Mouse (Mus musculus) mesoderm, embryonic 11.5 days (tissue): Measurements from ENCODE around the gene Ikbke.
A peak's percentile ranks its signal among the peaks of the same experiment; 100 is the strongest.
"Not testable (repeated sequence)": the region's sequence is repeated elsewhere in the genome, so short reads cannot be mapped to it uniquely, and the experiment has no call there.

Experiments
- DNase-seq: peaks from one replicate; pipeline ENCODE4 v3.0.0-alpha.2; 2012; ENCODE audit warnings: low read depth, low spot score

The Ikbke gene

GRCm38 (mm10) chr1:131281731-131282130 lies 2.3 kb upstream of the Ikbke start:
- DNase-seq, result no peak

- DNase-seq, result no peak
Observed at GRCm38 (mm10) chr1:131280280-131280679, 874 bp upstream of the Ikbke start.

- no peak for DNase-seq
Observed at GRCm38 (mm10) chr1:131278606-131279455, 575 bp downstream of the Ikbke start.

GRCm38 (mm10) chr1:131276831-131277230 lies 2.6 kb downstream of the Ikbke start:
- no peak for DNase-seq

- no peak for DNase-seq
Observed at GRCm38 (mm10) chr1:131275577-131275976, 3.8 kb downstream of the Ikbke start.

- no peak for DNase-seq
Observed at GRCm38 (mm10) chr1:131274725-131275539, 4.5 kb downstream of the Ikbke start.

GRCm38 (mm10) chr1:131269797-131270578 lies 9.4 kb downstream of the Ikbke start:
- DNase-seq, result peak; percentile 88

- no peak for DNase-seq
Observed at GRCm38 (mm10) chr1:131268776-131269175, 10.6 kb downstream of the Ikbke start.

- no peak for DNase-seq
Observed at GRCm38 (mm10) chr1:131263905-131264304, 15.5 kb downstream of the Ikbke start.

GRCm38 (mm10) chr1:131260309-131260656 lies 19.1 kb downstream of the Ikbke start:
- DNase-seq, result peak; percentile 84

- DNase-seq, result no peak
Observed at GRCm38 (mm10) chr1:131259632-131260308, 19.6 kb downstream of the Ikbke start.

GRCm38 (mm10) chr1:131257288-131257687 lies 22.1 kb downstream of the Ikbke start:
- DNase-seq, result no peak

GRCm38 (mm10) chr1:131252516-131253250 lies 26.7 kb downstream of the Ikbke start:
- DNase-seq, result not testable (repeated sequence)

GRCm38 (mm10) chr1:131246433-131247395 lies 32.7 kb downstream of the Ikbke start:
- peak; percentile 53 for DNase-seq

- DNase-seq, result peak; percentile 45
Observed at GRCm38 (mm10) chr1:131245926-131246325, 33.5 kb downstream of the Ikbke start.

- peak; percentile 20 for DNase-seq
Observed at GRCm38 (mm10) chr1:131245089-131245856, 34.1 kb downstream of the Ikbke start, which contains the start of gene Rassf5. Gene Rassf5 (minus strand): TSS chr1:131245258.

- no peak for DNase-seq
Observed at GRCm38 (mm10) chr1:131244536-131245088, 34.8 kb downstream of the Ikbke start.

- no peak for DNase-seq
Observed at GRCm38 (mm10) chr1:131242956-131243355, 36.5 kb downstream of the Ikbke start.
